Mouse (Mus musculus): ENCODE data around the gene Fam131c. TPM values are rescaled to one million over a fixed set of nuclear protein-coding genes. Genes with fewer than 3 reads are reported as not detected.

Gene Fam131c
- polyA plus RNA-seq, 1 experiment from 2014 or later: not detected

GRCm38 (mm10) chr4:141343515-141343914 is 24.5 kb upstream of the Fam131c start:
- H3K36me3 ChIP-seq (ENCODE audit: inconsistent target): no peaks in the 10 kb centered on the region
- H3K79me2 ChIP-seq (ENCODE audit: inconsistent target): no peaks in the 10 kb centered on the region
- WGBS (ENCODE audit: missing documents): 93% methylated on average over 7 of the region's 7 CpGs
- H3K27ac ChIP-seq: no peak overlapping the region
- H3K4me3 ChIP-seq (ENCODE audit: inconsistent target): no peak overlapping the region

GRCm38 (mm10) chr4:141345219-141345618 is 22.8 kb upstream of the Fam131c start:
- no peaks in the 10 kb centered on the region for H3K36me3 ChIP-seq (ENCODE audit: inconsistent target)
- H3K27ac ChIP-seq: no peak overlapping the region
- no peaks in the 10 kb centered on the region for H3K79me2 ChIP-seq (ENCODE audit: inconsistent target)
- WGBS (ENCODE audit: missing documents): 90% methylated on average over 10 of the region's 12 CpGs
- no peak overlapping the region for H3K4me3 ChIP-seq (ENCODE audit: inconsistent target)

- Histone ChIP-seq H3K79me2 (ENCODE audit: inconsistent target) (no peaks in the 10 kb centered on the region), H3K4me3 (ENCODE audit: inconsistent target) (no peak overlapping the region), H3K27ac (no peak overlapping the region), H3K36me3 (ENCODE audit: inconsistent target) (no peaks in the 10 kb centered on the region)
- 44% methylated on average over 8 of the region's 8 CpGs for WGBS (ENCODE audit: missing documents)
Observed at GRCm38 (mm10) chr4:141347365-141347797, 20.6 kb upstream of the Fam131c start.

DNA sequence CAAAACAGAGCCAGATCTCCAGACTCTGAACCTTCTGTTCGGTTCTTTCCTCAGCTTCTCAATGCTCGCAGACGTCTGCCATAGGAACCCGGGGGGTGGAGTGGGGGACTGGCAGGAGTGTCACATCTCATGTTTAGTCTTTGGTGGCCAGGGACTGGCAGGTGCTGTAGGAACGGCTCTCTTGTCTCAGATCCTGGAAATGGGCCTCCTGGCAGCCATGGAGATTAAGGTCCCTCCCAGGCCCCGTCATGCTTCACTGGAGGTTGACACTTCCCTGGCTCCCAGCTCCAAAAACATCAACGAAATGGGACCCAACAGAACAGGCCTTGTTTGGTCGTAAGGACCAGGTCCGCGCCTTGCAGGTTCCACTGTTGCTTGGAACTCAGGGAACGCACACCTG is 19.4 kb upstream of the Fam131c start:
- 91% methylated on average over 11 of the region's 11 CpGs for WGBS (ENCODE audit: missing documents)
- Histone ChIP-seq H3K27ac (no peak overlapping the region), H3K79me2 (ENCODE audit: inconsistent target) (no peaks in the 10 kb centered on the region), H3K4me3 (ENCODE audit: inconsistent target) (no peak overlapping the region), H3K36me3 (ENCODE audit: inconsistent target) (no peaks in the 10 kb centered on the region)

DNA sequence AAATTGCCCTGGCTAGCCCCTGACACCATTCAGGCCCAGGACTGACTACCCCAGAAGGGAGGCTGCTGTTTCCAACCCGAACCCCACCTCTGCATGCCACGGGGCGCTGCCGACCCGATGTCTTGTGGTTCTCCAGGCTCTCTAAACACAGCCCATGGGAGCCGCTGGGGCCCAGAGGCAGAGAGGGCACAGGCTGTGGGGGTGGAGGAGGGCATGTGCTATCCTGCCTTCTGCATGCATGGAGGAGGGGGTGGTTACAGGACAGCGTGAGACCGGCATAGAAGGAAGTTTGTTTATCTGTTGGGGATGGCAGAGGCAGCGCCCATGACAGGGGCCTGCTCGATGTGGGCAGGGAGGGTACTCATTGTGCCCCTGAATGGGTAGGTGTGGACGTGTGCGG is 18.0 kb upstream of the Fam131c start:
- no peaks in the 10 kb centered on the region for H3K79me2 ChIP-seq (ENCODE audit: inconsistent target)
- 92% methylated on average over 12 of the region's 12 CpGs for WGBS (ENCODE audit: missing documents)
- no peaks in the 10 kb centered on the region for H3K36me3 ChIP-seq (ENCODE audit: inconsistent target)
- H3K4me3 ChIP-seq (ENCODE audit: inconsistent target): no peak overlapping the region
- H3K27ac ChIP-seq: no peak overlapping the region

DNA sequence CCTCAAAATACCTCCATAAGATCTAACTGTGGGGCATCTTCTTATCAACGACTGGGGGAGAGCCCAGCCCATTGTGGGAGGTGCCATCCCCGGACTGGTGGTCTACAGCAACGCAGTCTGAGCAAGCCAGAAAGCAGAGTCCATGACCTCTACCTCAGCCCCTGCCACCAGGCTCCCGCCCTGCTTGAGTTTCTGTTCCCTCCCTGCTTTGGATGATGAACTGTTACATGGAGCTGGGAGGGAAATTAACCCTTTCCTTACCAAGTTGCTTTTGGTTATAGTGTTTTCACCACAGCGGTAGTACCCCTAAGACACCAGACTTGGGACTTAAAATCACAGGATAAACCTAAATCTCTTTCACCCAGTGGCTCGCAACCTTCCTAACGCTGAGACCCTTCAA is 16.0 kb upstream of the Fam131c start:
- WGBS (ENCODE audit: missing documents): 78% methylated on average over 7 of the region's 7 CpGs
- Histone ChIP-seq H3K36me3 (ENCODE audit: inconsistent target) (no peaks in the 10 kb centered on the region), H3K27ac (no peak overlapping the region), H3K79me2 (ENCODE audit: inconsistent target) (no peaks in the 10 kb centered on the region), H3K4me3 (ENCODE audit: inconsistent target) (no peak overlapping the region)

DNA sequence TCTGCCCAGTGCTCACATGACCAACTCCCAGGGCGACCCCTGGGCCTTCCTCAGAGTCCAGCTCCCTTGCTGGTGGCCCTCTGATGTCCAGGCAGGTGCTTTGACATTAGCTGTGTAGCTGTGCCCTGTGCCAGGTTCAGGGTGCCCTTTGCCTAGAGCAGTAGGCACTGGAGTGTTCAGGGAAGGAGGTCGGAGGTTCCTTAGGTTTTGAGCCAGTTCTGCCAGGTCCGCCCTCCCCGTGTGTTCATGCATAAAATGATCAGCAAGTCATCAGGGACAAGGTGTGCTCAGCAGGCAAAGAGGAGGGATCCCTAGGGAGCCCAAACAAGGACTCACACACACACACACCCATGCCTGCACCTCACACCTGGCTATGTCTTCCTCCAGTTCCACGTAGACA is 15.0 kb upstream of the Fam131c start:
- no peak overlapping the region for H3K4me3 ChIP-seq (ENCODE audit: inconsistent target)
- 94% methylated on average over 5 of the region's 5 CpGs for WGBS (ENCODE audit: missing documents)
- no peaks in the 10 kb centered on the region for H3K79me2 ChIP-seq (ENCODE audit: inconsistent target)
- no peak overlapping the region for H3K27ac ChIP-seq
- H3K36me3 ChIP-seq (ENCODE audit: inconsistent target): no peaks in the 10 kb centered on the region

DNA sequence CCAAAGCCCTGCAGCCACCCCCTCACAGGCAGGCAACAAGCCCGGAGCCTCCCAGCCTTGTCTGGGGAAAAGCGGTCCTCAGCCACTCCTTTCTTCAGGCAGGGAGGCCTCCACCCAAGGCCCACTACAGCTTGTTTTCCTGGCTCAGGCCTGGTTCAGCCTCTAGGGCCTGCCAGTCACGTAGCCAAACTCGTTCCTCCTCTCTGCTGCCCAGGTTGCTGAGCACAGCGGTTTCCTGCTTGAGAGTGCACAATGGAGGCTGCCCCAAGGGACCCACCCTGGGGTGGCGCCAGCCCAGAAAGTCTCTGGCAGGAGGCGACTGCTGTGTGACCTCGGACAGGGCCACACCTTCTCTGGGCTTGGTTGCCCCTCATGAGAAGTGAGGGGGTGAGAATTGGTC is 14.2 kb upstream of the Fam131c start:
- H3K79me2 ChIP-seq (ENCODE audit: inconsistent target): no peaks in the 10 kb centered on the region
- H3K27ac ChIP-seq: no peak overlapping the region
- H3K4me3 ChIP-seq (ENCODE audit: inconsistent target): no peak overlapping the region
- H3K36me3 ChIP-seq (ENCODE audit: inconsistent target): no peaks in the 10 kb centered on the region
- 69% methylated on average over 8 of the region's 8 CpGs for WGBS (ENCODE audit: missing documents)

- Histone ChIP-seq H3K4me3 (ENCODE audit: inconsistent target) (no peak overlapping the region), H3K79me2 (ENCODE audit: inconsistent target) (no peaks in the 10 kb centered on the region), H3K36me3 (ENCODE audit: inconsistent target) (no peaks in the 10 kb centered on the region), H3K27ac (no peak overlapping the region)
Observed at GRCm38 (mm10) chr4:141357811-141358210, 10.2 kb upstream of the Fam131c start.

- no peaks in the 10 kb centered on the region for H3K79me2 ChIP-seq (ENCODE audit: inconsistent target)
- no peak overlapping the region for H3K27ac ChIP-seq
- no peaks in the 10 kb centered on the region for H3K36me3 ChIP-seq (ENCODE audit: inconsistent target)
- 97% methylated on average over 5 of the region's 6 CpGs for WGBS (ENCODE audit: missing documents)
- no peak overlapping the region for H3K4me3 ChIP-seq (ENCODE audit: inconsistent target)
Observed at GRCm38 (mm10) chr4:141359222-141359621, 8.8 kb upstream of the Fam131c start.

DNA sequence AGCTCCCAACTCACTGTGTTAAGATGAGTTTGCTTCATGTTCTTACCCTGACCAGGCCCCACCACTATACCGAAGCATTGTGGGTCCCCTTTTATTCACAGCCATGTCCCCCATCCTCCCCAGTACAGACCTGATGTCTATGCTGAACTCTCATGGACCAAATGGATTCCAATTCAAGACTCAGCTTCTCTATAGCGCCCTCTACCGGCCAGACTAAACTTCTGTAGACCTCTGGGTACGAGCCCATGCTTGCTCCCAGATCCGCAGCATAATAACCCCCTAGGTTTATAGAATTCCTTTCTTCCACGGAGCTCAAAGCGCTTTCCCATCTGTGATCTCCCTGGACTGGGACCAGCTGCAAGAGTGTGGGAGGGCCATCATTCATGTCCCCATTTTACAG is 7.2 kb upstream of the Fam131c start:
- H3K36me3 ChIP-seq (ENCODE audit: inconsistent target): no peaks in the 10 kb centered on the region
- 31% methylated on average over 7 of the region's 7 CpGs for WGBS (ENCODE audit: missing documents)
- H3K27ac ChIP-seq: no peak overlapping the region
- no peak overlapping the region for H3K4me3 ChIP-seq (ENCODE audit: inconsistent target)
- no peaks in the 10 kb centered on the region for H3K79me2 ChIP-seq (ENCODE audit: inconsistent target)

GRCm38 (mm10) chr4:141362937-141363548 is 5.0 kb upstream of the Fam131c start:
- Histone ChIP-seq H3K27ac (no peak overlapping the region), H3K36me3 (ENCODE audit: inconsistent target) (no peaks in the 10 kb centered on the region), H3K79me2 (ENCODE audit: inconsistent target) (no peaks in the 10 kb centered on the region), H3K4me3 (ENCODE audit: inconsistent target) (no peak overlapping the region)
- WGBS (ENCODE audit: missing documents): 23% methylated on average over 11 of the region's 11 CpGs

- H3K4me3 ChIP-seq (ENCODE audit: inconsistent target): no peak overlapping the region
- no peak overlapping the region for H3K27ac ChIP-seq
- H3K79me2 ChIP-seq (ENCODE audit: inconsistent target): no peaks in the 10 kb centered on the region
- WGBS (ENCODE audit: missing documents): 72% methylated on average over 8 of the region's 8 CpGs
- H3K36me3 ChIP-seq (ENCODE audit: inconsistent target): no peaks in the 10 kb centered on the region
Observed at GRCm38 (mm10) chr4:141365126-141365525, 2.9 kb upstream of the Fam131c start.

DNA sequence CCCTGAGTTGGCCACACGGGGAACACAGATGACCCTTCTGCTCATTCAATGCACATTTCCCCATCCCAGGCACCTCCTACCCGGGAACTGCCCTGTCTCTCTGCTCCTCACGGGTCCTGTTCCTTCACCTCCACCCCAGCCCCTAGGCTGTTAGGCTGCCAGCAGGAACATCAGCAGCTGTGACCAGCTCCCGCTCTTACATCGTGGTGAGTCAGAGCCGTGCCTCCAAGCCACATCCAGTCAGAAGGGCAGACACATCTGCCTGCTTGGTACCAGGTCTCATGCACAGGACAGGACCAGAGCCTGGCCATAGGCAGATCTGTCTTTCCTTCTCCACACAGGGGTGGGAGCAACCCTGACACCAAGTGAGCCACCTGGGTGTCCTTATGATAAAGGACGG is 2.1 kb upstream of the Fam131c start:
- no peak overlapping the region for H3K4me3 ChIP-seq (ENCODE audit: inconsistent target)
- H3K36me3 ChIP-seq (ENCODE audit: inconsistent target): no peaks in the 10 kb centered on the region
- H3K79me2 ChIP-seq (ENCODE audit: inconsistent target): no peaks in the 10 kb centered on the region
- H3K27ac ChIP-seq: no peak overlapping the region
- 63% methylated on average over 7 of the region's 7 CpGs for WGBS (ENCODE audit: missing documents)

DNA sequence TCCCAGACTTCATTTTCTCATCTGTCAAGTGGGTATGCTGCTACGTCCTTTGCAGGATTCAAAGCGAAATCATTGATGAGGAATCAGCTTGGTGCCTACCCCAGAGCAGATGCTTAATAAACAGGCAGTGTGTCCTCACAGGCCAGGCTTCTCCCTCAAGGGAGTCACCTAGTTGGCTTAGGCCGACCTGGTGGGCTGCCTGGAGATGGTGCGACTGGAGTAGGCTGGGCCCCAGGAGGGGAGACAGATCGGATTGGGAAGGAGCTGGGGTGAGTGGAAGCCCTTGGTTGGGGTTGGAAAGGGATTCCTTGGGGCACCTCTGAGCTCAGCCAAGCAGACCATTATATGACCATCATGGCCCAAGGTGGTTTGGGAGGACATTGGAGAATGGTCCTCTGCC is 4.4 kb downstream of the Fam131c start:
- no peaks in the 10 kb centered on the region for H3K36me3 ChIP-seq (ENCODE audit: inconsistent target)
- no peak overlapping the region for H3K27ac ChIP-seq
- H3K79me2 ChIP-seq (ENCODE audit: inconsistent target): no peaks in the 10 kb centered on the region
- 90% methylated on average over 5 of the region's 5 CpGs for WGBS (ENCODE audit: missing documents)
- no peak overlapping the region for H3K4me3 ChIP-seq (ENCODE audit: inconsistent target)

DNA sequence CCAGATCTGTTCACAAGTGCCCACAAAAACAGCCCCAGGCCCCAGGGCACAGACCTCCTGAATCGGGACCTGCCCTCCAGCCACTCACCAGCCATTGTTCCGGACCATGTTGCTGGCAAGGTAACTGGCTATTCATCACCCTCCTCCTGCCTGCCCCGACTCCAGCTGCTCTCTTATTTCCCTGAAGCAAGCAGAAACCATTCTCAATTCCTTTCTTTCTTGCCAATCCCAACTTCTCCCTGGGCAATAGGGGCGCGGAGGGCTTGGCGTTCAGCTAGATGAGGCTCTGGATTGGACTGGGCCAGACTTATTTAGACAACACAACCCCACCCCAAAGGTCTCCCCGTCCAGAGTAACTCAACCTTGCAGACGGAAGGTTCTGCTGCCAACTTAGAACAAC is 11.7 kb downstream of the Fam131c start:
- Histone ChIP-seq H3K27ac (no peak overlapping the region), H3K4me3 (ENCODE audit: inconsistent target) (no peak overlapping the region), H3K79me2 (ENCODE audit: inconsistent target) (no peaks in the 10 kb centered on the region), H3K36me3 (ENCODE audit: inconsistent target) (no peaks in the 10 kb centered on the region)
- 76% methylated on average over 8 of the region's 8 CpGs for WGBS (ENCODE audit: missing documents)
